Mouse (Mus musculus): ENCODE measurements around the gene Disc1. TPM values are rescaled to one million over a fixed set of nuclear protein-coding genes. Genes with fewer than 3 reads are reported as not detected.
A peak's percentile ranks its signal among the peaks of the same experiment; 100 is the strongest.

Gene Disc1
- total RNA-seq, 2 experiments from 2014 or later: 0.82 to 0.99 TPM

DNA sequence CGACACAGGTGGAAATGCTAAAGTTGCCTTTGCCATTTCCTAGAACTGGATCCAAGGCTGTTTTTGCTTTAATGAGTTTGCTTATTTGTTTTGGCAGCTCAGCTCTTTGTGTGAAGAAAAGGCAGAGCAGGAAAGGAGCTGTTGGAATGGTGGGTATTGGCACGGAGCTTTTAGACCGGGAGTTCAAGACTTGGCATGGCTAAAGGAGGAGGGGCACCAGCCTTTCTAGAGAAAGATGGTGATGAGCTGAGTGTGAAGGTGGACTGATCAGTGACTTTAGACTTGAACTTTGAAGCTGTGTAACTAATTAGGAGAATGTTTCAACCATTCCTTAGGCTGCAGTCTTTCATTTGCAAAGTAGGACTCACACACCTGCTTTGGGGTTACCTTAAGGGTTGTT, 59.8 kb downstream of the Disc1 start:
- intact Hi-C loops (cut with DNase I): no loop called here
- DNase-seq: no peak

DNA sequence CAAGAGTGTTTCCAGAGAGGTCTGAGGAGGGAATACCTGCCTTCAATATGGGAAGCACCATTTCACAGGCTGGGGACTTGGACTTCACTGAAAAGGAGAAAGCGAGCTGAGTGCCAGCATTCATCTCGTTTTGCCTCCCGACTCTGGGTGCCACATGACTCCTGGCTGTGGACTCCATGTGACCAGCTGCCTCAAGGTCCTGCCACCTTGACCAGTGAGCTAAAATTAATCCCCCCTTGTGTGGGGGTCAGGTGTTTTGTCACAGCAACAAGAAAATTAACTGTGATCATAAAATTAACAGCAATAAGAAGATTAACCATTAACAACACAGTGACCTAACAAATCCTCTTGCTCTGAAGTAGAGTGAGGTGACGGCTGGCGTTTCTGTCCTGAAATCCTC, 61.3 kb downstream of the Disc1 start:
- intact Hi-C loops (cut with DNase I): loop anchor here (5.0 kb wide), 1 partner anchor 757 kb away; no protein-coding TSS in a partner anchor
- no peak for DNase-seq

DNA sequence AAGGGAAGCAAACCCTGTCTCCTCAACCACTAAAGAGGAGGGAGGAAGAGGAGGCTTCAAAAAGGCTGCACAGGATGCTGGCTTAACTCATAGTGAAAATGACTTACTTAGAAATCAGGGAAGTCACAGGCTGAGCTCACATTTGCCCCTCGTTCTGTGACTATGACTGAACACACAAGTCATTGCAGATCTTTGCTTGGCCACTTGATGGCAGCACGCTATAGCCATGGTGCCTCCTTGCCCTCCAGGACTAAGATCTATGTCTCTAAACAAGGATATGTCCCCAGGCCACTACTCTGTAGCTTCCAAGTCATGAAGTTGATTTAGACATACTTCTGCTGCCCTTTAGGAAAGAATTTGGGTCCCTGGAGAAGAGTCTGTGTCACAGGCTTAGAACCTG, 62.6 kb downstream of the Disc1 start:
- intact Hi-C loops (cut with DNase I): loop anchor here (5.0 kb wide), 1 partner anchor 756 kb away; no protein-coding TSS in a partner anchor
- peak in 1 of 2 experiments; percentile 30 for DNase-seq

DNA sequence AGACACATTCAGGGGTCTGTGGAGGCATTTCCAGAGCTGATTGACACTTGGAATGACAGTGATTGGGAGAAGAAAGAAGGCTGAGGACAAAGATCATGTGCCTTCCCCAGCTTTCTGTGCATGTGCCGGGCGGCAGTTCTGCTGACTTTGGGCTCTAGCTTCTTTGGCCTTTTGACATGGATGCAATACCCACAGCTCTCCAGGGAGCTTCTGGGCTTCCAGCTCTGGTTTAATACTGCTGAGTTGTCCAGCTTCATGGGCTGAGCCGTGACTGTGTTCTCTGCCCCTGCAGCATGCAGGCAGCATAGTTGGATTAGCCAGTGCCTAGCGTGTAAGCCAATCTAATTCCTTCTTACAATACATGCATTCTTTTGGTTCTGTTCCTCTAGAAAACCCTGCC, 72.5 kb downstream of the Disc1 start:
- no peak for DNase-seq
- intact Hi-C loops (cut with DNase I): loop anchor here (5.0 kb wide), 1 partner anchor 59 kb away; no protein-coding TSS in a partner anchor

DNA sequence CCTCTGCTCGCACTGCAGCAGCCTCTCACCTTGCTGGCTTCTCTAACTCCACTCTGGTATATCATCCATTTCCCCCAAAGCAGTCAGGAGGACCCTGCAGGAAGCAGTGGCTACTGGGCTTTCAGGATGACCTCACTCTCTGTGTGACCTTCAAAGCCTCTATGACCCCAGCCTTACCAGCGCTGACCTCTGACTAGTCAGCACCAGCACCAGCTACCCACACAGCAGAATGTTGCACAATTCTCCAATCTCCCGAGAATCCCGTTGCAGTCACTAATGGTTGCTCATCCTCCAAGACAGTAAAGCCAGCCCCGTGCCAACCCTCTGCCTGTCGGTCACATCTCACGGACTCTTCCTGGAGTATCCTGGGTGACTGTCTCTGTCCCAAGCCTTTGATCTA, 73.6 kb downstream of the Disc1 start:
- no peak for DNase-seq
- intact Hi-C loops (cut with DNase I): loop anchor here (5.0 kb wide), 1 partner anchor 60 kb away; no protein-coding TSS in a partner anchor

DNA sequence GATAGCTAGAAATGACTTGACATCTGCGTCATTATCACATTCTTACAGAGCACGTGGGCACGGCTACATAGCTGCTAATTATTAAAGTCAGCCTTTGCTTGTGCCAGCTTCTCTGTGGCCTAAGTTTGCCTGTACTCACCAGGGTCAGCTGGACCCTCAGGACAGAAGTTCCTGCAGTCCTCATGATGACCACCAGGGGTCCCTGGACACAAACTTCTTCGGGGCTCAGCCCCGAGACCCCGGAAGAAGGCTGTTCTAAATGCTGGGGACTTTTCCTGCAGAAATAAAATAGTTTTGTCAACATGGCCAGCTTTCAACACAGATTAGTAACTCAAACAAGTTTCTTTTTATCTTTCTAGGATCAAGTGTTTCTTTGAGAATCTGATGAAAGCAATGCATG, 74.3 kb downstream of the Disc1 start:
- intact Hi-C loops (cut with DNase I): loop anchor here (5.0 kb wide), 1 partner anchor 61 kb away; no protein-coding TSS in a partner anchor
- DNase-seq: no peak

DNA sequence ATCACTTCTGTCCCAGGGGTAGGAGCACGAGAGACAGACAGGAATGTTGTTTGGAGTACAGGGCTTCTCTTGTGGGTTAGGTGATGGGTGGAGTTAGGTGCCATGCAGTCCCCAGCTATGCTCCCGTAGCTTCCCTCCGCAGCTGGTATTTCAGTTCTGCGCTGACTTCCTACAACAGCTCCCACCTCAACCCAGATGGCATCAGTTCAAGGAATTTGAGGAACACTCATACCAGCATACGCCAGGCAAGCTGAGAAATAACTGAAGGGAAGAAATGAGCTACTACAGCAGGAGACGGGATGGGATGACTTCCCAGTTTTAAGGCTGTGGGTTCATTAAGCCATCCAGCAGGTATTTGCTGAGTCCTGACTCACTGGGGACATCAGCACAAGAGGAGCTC, 76.8 kb downstream of the Disc1 start:
- intact Hi-C loops (cut with DNase I): no loop called here
- DNase-seq: no peak

DNA sequence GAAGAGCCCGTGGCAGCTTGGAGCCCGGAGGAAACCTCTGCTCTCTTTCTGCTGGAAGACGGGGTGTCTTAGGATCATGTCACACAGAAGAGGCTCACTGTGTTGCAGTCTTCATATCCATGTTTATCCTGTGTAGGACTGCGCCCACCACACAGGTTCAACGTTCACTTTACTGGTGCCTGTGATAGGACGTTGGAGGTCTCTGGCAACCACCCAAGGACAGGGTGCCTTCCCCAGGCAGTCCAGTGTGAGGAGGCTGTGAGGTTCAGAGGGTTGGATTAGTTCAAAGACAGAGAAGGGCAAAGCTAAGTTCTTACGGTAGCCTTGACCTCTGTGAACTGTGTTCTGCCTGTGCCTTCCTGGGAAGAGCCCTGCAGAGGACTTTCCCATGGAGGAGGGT, 77.3 kb downstream of the Disc1 start:
- intact Hi-C loops (cut with DNase I): no loop called here
- no peak for DNase-seq

DNA sequence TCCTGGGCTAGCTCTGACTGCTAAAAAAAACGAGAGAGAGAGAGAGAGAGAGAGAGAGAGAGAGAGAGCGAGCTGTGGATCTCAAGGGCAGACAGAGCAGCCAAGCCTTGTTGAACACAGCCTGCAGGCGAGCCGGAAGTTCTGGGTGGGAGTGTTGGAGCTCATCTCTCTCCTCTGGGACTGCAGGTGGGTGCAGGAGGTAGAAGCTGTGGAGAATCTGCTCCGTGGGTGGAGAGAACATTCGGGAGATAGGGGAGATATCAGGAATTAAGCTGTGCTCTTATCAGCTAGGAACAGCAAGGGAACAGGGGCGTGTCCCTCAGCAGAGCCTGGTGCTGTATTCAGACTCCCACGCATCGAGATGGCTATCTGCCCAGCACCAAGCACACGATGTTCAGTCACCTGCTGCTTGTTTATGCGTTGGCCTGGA, 79.7 kb downstream of the Disc1 start:
- no peak for DNase-seq
- intact Hi-C loops (cut with DNase I): no loop called here

DNA sequence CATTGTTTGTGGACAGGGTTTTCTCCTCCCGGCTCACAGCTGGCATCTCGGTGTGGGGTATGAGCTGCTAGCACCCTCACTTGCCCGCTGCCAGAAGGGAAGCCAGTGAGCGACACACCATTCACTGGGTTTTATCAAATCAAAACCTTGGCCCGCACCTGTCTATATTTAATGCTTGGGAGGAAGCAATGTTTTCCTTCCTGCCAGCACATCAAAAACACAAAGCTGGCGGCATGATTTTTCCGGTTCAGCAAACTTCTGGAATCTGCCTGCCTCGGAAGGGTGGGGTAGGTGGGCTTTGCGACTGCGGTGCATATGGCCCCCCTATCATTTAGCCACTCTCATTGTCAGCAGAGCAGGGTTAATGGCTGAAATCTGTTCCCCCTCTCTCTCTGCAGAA, 80.9 kb downstream of the Disc1 start:
- DNase-seq: no peak
- intact Hi-C loops (cut with DNase I): no loop called here

DNA sequence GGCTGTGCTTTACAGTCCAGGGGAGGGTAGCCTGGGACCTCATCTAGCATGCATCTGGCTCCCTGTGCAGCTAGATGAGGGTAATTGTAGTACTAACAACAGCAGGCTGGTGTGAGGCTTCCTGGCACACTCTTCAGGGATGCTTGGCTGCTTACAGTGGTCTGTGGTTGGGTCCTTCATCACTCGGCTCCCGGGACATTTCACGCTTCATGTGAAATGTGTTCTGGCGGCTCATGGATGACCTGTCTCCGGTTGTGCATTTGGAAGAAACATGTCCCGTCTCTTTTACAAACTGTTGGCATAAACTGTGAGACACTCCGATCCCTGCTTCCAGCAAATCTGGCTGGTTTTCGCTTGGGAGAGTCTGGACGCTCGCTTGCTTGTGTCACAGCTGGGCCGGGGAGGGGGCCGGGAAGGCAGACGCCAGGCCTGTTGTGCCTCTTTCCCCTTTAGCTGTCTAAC, 85.7 kb downstream of the Disc1 start:
- intact Hi-C loops (cut with DNase I): no loop called here
- no peak for DNase-seq

DNA sequence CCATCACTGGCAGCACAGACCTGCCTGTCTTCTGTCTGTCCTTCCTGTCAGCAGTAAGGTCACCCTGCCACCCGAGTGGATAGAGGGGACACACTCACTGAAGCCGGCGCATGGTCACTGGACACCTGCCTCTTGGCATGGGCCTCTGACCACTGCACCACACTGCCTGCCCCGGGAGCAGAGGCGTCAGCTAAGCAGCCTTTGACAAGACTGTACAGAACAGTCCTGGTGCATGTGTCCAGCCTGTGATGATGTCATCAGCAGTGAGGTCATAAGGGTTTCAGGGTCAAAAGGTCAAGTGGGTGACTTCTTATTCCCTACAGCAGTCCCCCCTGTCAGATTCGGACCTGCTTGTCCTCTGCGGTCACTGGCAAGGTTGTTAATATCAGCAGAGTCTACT, 87.0 kb downstream of the Disc1 start:
- intact Hi-C loops (cut with DNase I): no loop called here
- DNase-seq: no peak

DNA sequence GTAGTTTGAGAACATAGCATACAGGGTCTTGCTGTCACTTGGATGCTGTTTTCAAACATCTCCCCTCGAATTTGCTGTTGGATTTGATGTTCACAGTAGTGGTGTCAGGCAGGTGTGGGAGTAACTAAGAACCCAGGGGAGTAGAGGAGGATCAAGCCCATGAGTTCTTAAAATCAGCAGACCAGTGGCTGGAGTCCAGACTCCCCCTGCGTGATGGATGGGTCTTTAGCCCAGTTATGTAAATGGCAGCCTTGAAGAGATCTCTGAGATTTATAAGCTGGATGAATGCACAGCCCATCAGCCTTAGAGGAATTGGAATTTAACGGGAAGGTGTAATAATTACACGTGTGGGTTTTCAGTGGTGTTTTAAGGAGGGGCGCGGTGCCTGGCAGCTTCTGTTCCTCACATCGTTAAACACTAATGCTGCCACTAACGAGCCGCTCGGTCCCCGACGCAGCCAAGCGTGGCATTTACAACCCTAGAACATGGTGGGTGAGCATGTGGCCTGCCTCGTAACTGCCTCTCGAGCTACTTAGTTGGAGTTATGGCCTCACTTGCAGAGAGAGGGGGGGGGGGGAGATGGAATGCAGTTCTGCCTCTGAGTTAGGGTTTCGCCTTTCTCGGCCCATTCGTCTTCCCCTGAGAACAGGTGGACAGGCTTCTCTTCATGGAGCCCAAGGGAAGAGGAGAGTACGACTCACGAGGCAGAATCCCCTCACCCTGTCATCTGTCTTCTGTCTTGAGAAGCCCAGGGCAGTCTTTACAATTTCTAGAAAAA, 103.1 kb downstream of the Disc1 start:
- intact Hi-C loops (cut with DNase I): no loop called here
- no peak for DNase-seq

DNA sequence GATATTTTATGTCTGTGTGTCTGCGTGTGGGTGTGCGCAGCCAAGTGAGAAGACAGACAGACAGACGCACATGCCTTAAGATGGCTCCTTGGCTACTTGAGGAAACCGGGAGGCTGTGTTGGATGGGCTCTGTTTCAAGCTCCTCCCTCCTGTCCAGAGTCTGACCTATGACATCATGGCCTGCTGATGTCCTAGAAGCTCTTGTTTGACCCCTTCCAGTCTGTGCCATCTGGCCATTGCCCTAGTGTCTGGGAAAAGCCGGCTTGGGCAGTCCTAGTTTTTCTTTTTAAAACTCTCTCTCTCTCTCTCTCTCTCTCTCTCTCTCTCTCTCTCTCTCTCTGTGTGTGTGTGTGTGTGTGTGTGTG, 103.6 kb downstream of the Disc1 start:
- no peak for DNase-seq
- intact Hi-C loops (cut with DNase I): no loop called here

DNA sequence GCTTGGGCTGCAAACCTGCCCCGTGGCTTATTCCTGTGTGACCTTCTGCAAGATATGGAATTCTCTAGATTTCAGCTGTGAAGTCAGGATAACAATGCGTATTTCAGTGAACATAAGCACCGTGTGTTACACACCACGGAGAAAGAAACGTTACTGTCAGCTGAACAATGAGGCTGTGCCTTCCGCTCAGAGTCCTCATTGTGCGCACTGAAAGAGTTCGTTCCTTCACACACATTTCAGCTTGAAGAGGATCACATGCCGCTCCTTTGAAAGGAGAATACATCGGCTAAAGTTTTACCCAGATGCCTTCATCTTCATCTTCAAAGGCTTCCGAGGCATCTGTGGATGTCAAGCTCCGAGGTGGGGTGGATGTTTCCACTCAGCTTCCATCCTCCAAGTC, 105.4 kb downstream of the Disc1 start:
- intact Hi-C loops (cut with DNase I): no loop called here

DNA sequence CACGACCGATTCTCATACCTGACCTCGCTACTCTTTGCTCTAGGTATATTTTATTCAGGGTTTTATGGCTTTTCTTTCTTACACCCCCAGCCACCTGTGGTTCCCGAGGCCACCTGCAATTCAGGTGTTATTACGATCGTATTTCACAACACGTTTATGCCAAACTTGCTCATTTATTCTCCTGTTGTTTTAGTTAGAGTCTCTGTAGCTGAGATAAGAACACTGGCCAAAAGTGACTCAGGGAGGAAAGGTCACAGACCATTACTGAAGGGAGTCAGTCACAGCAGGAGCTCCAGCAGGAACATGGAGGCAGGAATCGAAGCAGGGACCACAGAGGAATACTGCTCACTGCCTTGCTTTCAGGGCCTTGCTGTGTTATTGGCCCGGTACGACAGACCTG, 109.5 kb downstream of the Disc1 start:
- intact Hi-C loops (cut with DNase I): no loop called here
- DNase-seq: no peak

More for the DNA sequence above, 105.4 kb downstream of the Disc1 start:
- no peak for DNase-seq

DNA sequence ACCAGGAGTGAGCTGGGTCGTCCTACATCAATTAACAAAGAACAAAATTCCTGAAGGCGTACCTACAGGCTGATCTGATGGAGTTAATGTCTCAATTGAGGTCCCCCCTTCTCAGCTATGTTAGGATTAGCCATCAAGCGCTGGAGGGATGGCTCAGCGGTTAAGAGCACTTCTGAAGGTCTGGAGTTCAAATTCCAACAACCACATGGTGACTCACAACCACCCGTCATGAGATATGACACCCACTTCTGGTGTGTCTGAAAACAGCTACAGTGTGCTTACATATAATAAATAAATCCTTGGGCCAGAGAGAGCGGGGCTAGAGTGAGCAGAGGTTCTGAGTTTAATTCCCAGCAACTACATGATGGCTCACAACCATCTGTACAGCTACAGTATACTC, 109.9 kb downstream of the Disc1 start:
- intact Hi-C loops (cut with DNase I): no loop called here

DNA sequence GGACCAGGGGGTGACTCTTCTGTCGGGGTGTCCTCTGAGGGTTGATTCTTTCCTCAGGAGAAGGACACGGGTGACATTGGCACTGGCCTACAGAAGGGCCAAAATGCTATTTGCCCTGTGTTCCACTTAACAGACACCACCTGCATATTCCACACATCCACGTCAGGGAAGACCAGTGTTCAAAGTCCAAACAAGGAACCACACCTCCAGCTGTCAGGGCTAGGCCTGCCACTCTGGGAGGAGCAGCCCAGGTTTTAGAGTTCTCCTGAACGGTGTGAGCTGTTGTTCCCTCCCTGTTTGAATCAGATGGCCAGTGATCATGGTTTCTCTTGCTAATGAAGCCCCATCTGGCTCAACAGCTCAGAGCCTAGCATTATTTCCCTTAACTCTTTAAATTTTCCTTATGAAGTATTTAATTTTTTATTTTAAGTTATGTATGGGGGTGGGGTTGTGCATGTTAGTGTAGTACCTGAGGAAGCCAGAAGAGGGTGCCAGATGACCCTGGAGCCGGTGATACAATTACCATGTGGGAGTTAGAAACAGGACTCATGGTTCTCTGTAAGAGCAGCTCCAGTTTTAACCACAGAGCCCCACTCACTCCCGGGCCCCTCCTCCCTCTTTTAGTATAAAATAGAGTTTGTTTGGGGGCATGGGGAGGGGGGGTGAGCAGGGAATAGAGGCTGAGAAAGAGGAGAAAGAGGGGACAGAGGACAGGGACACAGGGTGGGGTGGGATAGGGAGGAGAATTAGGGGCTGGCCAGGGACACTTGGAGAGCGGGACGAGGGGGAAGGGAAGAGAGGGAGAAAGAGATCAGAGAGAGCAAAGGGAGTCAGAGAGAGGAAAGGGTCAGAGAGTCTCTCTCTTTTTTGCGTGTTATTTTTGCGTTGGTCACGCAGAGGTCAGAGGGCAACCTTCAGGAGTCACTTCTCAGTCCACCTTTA, 111.8 kb downstream of the Disc1 start:
- intact Hi-C loops (cut with DNase I): loop anchor here (5.0 kb wide), 1 partner anchor 98 kb away; no protein-coding TSS in a partner anchor
- DNase-seq: peak in 1 of 2 experiments; percentile 38

More for the DNA sequence above, 109.9 kb downstream of the Disc1 start:
- no peak for DNase-seq

DNA sequence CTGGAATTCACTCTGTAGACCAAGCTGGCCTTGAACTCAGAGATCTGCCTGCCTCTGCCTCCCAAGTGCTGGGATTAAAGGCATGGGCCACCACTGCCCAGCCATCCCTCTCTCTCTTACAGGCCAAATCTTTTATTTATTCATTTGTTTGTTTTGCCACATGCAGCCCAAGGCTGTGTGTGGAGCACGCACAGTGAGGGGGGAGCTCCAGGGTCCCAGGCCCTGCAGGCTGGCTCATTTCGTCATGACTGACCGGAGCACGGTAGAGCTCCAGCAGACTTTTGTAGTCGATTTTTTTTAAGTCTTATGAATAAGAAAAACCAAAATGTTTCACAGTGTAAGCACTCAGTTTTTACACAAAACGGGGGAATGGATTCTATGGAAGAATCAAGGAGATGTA, 112.5 kb downstream of the Disc1 start:
- DNase-seq: no peak
- intact Hi-C loops (cut with DNase I): loop anchor here (5.0 kb wide), 1 partner anchor 99 kb away; no protein-coding TSS in a partner anchor

DNA sequence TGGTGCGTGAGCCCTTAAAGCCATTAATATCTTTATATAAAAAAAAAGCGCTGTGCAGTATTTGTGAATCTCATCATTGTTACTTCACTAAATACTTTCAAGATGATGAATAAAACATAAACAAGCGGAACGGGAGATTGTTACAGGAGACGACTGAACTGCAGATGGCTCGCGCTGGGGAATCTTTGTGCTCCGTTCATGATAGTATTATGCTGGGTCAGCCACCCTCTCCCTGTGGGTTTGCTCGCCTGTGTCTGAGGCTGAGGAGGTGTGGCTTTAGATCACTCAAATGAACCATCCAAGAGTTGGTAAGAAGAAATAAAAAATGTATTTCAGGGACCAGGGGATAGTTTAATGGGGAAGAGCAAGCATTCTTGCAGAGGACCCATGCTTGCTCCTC, 113.0 kb downstream of the Disc1 start:
- DNase-seq: no peak
- intact Hi-C loops (cut with DNase I): loop anchor here (5.0 kb wide), 1 partner anchor 100 kb away; no protein-coding TSS in a partner anchor

DNA sequence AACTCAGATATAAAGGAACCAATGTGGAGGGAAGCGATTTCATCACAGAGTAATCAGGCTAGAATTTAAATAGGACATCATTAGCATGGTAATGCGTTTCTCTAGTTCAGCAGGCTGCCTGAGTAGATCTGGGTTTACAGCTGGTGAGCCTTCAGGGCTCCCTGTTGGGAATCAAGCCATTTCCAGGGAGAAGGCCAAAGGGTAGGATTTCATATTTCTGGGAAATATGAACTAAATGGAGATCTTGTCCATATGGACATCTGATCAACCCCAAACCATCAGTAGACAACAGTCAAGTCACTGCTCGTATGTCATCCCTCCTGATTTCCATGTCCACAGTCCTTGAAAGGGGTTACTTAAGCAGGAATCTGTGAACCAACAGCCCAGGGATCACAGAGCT, 115.6 kb downstream of the Disc1 start:
- no peak for DNase-seq
- intact Hi-C loops (cut with DNase I): loop anchor here (5.0 kb wide), 1 partner anchor 102 kb away; no protein-coding TSS in a partner anchor
